Mouse (Mus musculus): ENCODE data around the gene Sgms2.

Gene Sgms2

GRCm38 (mm10) chr3:131483650-131484049 lies 7.6 kb downstream of the Sgms2 start:
- DNase-seq: no peak

DNA sequence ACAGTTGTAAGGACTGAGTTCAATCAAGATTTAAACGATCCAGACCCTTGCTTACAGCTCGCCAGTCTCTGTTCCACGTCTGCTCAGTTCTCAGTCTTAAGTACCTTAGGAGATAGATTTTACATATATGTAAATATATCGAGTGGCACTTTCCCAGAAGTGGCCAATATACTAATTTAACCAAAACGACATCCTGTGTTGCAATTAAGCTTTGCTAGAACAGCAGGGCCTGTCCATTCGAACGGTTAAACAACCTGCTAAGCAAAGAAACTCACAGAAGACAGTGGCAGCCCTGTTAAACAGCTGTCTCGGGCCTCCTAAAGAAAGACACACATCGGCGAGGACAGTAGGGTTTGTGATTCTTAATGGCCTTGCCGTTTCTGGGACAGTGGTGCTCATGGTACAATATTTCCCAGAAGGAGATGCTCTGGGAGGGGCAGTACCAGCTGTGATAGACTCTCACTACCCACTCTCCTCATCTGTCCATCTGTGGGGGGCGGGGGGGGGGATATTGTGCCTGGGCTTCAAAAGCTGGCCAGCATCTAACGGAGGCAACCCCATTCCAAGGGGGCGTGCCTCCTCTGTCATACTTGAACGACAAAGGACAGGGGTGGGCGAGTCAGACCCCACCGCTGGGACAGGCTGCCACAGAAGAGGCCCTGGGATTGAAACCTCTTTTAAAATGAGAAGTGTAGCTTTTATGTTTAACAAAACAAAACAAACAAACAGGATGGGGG lies 9.1 kb downstream of the Sgms2 start:
- no peak for DNase-seq

DNA sequence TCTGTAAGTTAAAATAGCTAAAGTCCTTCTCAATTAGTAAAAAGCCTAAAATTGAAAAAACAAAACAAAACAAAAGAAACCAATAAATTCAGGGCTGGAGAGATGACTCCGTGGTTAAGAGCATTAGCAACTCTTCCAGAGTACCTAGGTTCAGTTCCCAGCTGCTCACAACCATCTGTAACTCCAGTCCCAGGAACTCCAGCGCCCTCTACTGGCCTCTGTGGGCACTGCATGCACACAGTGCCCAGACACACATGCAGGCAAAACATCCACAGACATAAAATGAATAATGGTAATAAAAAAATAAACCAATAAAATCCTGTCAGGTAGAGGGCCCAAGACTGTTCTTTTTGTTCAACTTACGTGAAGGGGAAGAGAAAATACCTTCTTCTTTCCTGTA lies 10.6 kb downstream of the Sgms2 start:
- DNase-seq: no peak

DNA sequence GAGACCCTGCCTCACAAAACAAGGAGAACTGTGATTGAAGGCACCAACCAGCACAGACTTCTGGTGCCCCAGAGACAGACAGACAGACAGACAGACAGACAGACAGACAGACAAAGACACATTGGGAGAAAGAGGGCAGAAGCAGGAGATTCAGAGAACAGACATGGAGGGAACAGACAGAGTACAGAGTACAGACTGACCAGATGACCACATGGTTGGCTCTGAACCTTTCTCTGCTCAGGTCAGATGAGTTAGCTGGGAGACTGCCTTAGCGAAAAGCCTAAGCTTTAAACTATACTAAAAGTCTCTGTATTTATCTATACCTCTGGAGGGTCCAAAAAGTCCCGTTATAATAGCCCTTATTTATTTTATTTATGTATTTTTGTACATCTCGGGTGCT lies 11.8 kb downstream of the Sgms2 start:
- no peak for DNase-seq

- no peak for DNase-seq
Observed at GRCm38 (mm10) chr3:131476002-131476401, 15.2 kb downstream of the Sgms2 start.

GRCm38 (mm10) chr3:131474526-131474925 lies 16.7 kb downstream of the Sgms2 start:
- DNase-seq: no peak

DNA sequence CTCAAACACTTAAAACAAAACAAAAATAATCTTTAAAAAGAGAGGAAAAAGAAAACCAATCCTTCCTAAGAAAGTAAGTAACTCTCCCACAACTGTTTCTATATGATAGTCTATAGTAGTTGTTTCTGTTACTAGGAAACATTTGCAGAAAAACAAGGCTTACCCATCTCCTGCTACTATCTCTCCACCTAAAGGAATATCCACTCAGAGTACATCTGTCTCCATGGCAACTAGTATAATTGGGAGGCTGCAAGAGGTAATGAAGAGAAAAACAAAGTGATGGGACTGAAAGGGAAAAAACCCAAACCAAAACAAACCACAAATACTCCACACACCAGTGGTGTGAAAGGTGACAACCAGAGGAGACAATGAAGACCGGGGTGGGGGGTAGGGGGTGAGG lies 17.7 kb downstream of the Sgms2 start:
- no peak for DNase-seq

- DNase-seq: no peak
Observed at GRCm38 (mm10) chr3:131471836-131472235, 19.4 kb downstream of the Sgms2 start.

GRCm38 (mm10) chr3:131471435-131471834 lies 19.8 kb downstream of the Sgms2 start:
- DNase-seq: no peak

- DNase-seq: no peak
Observed at GRCm38 (mm10) chr3:131470837-131471236, 20.4 kb downstream of the Sgms2 start.

- DNase-seq: no peak
Observed at GRCm38 (mm10) chr3:131469636-131470035, 21.6 kb downstream of the Sgms2 start.

- no peak for DNase-seq
Observed at GRCm38 (mm10) chr3:131466371-131466770, 24.8 kb downstream of the Sgms2 start.

DNA sequence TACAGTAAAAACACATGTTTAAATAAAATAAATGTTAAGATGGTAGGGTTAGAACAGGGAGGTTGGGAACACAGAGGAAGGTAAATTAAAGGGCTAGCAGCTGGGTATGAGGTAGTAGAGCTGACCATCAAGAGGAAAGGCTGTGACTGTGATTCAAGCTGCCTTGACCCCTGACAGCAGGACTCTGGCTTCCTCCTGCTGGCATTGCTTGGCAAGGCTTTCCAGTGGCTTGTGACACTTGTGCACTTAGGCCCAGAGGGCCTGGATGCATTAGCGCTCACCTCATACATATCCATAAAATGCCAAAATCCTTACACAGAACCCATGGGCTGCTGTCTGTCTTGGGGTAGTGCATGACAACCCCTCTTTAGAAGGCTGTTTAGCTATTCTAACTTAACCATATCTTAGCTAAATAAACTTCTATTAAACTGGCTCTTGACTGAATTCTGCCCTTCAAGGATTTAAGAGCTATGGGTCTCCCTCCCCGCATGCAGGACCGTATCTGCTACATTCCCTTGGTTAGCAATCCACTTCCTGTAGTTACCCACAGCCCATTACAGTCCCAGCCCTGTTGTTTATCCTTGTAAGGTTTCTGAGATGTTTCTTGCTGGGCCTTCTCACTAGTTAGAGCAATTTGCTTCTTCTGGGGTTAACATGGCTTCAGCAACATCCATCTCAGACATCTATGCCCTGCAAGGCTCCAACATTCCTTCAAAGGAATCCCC lies 25.5 kb downstream of the Sgms2 start:
- no peak for DNase-seq

DNA sequence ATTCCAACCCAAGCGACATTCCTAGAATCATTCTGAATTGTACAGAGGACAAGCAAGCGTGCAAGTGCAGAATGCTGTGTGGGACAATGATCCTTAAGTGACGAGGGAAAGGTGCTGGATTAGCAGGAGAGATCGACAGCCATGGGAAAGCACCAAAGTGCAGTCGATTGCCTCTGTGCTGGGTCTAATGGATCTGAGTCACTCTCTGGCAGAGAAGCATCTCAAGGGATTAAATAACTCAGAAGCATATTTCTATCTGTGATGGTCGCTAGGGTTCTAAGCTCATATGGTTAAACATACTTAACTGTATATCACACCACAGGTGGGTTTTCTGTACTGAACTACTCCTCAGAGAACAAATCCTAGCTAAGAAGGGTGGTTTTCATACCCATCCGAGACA lies 118.2 kb downstream of the Sgms2 start:
- DNase-seq: no peak

DNA sequence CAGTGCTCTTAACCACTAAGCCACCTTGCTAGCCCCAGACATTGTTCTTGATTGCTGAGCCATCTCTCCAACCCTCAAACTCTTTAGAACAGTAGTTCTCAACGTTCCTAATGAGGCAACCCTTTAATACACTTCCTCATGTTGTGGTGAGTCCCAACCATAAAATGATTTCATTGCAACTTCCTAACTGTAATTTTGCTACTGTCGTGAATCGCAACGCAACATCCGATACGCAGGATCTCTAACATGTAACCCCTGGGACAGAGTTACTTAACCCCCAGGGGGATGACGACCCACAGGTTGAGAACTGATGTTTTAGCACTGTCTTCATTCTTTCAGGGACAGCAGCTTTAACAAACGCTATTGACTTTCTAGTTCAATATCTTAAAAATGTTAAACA lies 122.5 kb downstream of the Sgms2 start:
- no peak for DNase-seq

DNA sequence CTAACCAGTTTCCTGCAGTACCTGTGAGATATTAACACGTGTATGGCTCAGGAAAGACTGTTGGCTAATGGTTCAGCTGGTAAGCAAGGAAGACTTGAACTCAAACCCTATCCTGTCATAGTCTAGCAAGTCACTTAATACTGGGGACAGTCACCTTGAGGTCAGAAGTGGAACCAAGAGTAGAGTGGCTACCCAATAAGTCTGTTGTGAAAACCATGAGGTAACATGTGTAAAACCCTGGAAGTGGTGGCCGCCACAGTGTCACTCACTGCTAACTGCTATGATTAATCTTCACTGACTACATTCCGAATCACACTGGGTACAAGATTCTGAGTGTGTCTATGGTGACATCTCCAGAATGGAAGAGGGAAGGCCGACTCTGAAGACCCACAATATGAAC lies 123.8 kb downstream of the Sgms2 start:
- DNase-seq: no peak

GRCm38 (mm10) chr3:131364632-131365446 lies 126.4 kb downstream of the Sgms2 start:
- no peak for DNase-seq

DNA sequence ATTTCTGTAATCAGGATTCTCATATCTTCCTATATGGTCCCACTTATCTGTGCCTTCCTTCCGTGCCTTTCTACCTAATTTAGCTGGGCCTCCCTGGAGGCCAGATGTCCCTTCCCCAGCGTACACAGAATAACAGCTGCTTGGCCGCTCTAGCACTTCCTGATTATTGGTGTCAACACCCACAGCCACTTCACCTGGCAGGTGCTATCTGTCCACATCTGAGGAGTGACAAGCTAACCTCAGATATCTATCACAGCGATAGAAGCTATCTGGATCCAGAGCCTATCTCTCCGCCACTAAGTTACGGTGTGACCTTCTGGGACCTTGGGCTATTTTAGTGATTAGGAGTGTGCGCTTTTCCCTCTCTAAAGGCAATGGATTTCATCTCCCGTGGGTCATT lies 127.0 kb downstream of the Sgms2 start:
- DNase-seq: no peak

- DNase-seq: no peak
Observed at GRCm38 (mm10) chr3:131363602-131364001, 127.6 kb downstream of the Sgms2 start.

- no peak for DNase-seq
Observed at GRCm38 (mm10) chr3:131361960-131362359, 129.3 kb downstream of the Sgms2 start.

- no peak for DNase-seq
Observed at GRCm38 (mm10) chr3:131359011-131359410, 132.2 kb downstream of the Sgms2 start.

- DNase-seq: no peak
Observed at GRCm38 (mm10) chr3:131358205-131358604, 133.0 kb downstream of the Sgms2 start.

GRCm38 (mm10) chr3:131357643-131358042 lies 133.6 kb downstream of the Sgms2 start:
- no peak for DNase-seq

DNA sequence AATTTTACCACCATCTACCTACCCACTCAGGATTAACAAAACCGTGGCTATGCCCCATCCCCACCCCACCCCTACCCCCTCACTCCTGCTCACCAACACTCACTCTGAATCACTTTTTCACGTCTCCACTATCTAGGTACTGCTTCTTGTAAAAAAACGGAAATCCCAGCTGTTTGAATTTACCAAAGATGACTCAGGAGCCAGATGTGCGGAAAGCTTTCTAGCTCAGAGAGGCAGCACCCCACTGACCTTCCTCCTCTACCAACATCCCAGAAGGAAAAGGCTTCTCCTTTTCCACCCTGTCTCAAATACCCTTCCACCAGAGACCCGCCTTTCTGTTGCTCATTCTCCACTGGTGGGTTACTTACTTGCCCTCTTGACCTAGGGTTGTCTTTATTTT lies 135.2 kb downstream of the Sgms2 start:
- DNase-seq: no peak
